Mouse (Mus musculus) forebrain, embryonic 16.5 days (tissue): ENCODE measurements around the gene Gm1604a. TPM values are rescaled to one million over a fixed set of nuclear protein-coding genes. Genes with fewer than 3 reads are reported as not detected.

ENCODE experiments used
- polyA plus RNA-seq: library from polyadenylated mRNA; unstranded; fragments of >200 nt; fragmentation: Nextera tagmentation; extraction: Ambion mirVana; gene quantifications from 2 replicates; pipeline ENCODE4 v1.2.1, GENCODE M21; 2015

Gm1604a gene
- polyA plus RNA-seq, 1 experiment from 2014 or later: 0.77 TPM

Other genes with a start within 250 kb of the Gm1604a start
- gene Ezr, start 242.8 kb upstream of the Gm1604a start, polyA plus RNA-seq: 100 and 127 TPM in 2 replicates
- gene Rsph3b, start 76.9 kb upstream of the Gm1604a start, polyA plus RNA-seq: 54.9 and 56.1 TPM in 2 replicates
- gene Tagap1, start 64.4 kb upstream of the Gm1604a start, polyA plus RNA-seq: 47.7 and 51.7 TPM in 2 replicates
- gene Rnaset2b, start 54.9 kb upstream of the Gm1604a start, polyA plus RNA-seq: 83.1 and 87.9 TPM in 2 replicates
- gene Gm49721, start 46.7 kb upstream of the Gm1604a start, polyA plus RNA-seq: 0.25 and 0.31 TPM in 2 replicates
- gene Rps6ka2, start 144.5 kb downstream of the Gm1604a start, polyA plus RNA-seq: 23.8 and 24.0 TPM in 2 replicates